Mouse (Mus musculus): ENCODE measurements around the gene Polr1c. TPM values are rescaled to one million over a fixed set of nuclear protein-coding genes. Genes with fewer than 3 reads are reported as not detected.

The Polr1c gene
- total RNA-seq, 1 experiment from 2014 or later: 39.4 TPM

- no peak for ATAC-seq (replicated peaks in 1 of 2; ENCODE audit: insufficient read depth in 1 of 2, low FRiP score in 2 of 2, low TSS enrichment in 1 of 2, low read depth in 1 of 2, poor library complexity in 2 of 2, severe bottlenecking in 2 of 2)
Observed at GRCm38 (mm10) chr17:46242274-46242673, 5.6 kb downstream of the Polr1c start.

DNA sequence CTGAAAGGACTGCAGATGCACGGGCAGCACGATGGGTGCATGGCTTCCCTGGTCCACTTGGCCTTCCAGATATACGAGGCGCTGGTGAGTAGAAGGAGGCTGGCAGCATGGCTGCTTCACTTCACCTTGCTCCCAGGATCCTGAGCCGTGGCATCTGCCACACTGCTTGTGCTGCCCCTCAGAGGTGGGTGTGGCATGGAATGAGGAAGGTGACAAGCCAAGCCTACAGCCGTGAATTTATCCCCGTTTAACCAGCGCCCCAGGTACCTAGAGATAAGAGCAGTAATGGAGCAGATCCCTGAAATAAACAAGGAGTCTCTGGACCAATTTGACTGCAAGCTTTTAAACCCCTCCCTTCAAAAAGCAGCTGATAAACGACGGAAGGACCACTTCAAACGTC is 6.4 kb downstream of the Polr1c start:
- no peak for ATAC-seq (replicated peaks in 1 of 2; ENCODE audit: insufficient read depth in 1 of 2, low FRiP score in 2 of 2, low TSS enrichment in 1 of 2, low read depth in 1 of 2, poor library complexity in 2 of 2, severe bottlenecking in 2 of 2)

DNA sequence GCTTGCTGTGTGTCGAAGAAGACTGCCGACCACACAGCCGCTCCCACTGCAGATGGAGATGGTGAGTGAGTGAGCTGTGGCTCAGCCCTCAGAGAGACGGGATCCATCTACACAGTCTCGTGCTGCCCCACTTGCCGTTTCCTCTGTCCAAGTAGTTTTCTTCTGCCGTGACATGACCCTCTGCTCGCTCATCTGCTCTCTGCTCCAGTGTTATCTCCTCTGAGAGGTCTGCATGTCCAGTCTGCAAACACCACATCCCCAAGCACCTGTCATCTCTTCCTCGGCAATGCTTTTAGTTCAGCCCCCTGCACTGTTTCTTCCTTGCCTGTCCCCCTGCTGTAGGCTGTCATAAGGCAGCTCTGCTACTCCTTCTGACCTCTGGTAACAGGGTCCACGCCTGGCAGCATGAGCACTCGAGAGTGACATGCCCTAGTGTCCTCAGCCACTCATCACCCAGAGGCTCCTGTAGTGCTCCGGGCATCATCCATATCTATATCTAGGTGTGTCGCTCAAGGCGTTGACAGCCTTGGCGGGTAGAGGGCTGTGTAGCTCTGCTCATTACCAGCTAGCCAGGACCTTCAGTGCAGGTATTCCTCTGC is 8.2 kb downstream of the Polr1c start:
- ATAC-seq (replicated peaks in 1 of 2; ENCODE audit: insufficient read depth in 1 of 2, low FRiP score in 2 of 2, low TSS enrichment in 1 of 2, low read depth in 1 of 2, poor library complexity in 2 of 2, severe bottlenecking in 2 of 2): no peak

DNA sequence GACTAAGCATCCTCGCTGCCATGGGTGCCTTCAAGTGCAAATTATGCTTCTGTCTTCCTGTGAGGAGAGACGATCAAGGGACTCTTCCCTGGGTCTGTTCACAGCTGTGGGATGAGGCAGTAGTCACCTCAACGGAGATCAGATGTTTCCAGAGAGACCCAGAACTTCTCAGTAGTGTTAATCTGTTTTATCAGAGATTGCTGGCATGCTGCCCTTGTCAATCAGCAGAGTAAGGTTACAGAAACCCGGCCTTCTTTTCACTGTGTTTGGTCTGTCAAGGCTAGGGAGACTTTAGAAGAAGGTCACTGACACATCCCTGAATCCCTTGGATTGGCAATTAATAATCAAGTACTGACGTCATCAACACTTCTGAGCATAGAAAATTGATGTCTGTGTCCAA is 10.4 kb downstream of the Polr1c start:
- no peak for ATAC-seq (replicated peaks in 1 of 2; ENCODE audit: insufficient read depth in 1 of 2, low FRiP score in 2 of 2, low TSS enrichment in 1 of 2, low read depth in 1 of 2, poor library complexity in 2 of 2, severe bottlenecking in 2 of 2)

GRCm38 (mm10) chr17:46237079-46237478 is 10.8 kb downstream of the Polr1c start:
- ATAC-seq (replicated peaks in 1 of 2; ENCODE audit: insufficient read depth in 1 of 2, low FRiP score in 2 of 2, low TSS enrichment in 1 of 2, low read depth in 1 of 2, poor library complexity in 2 of 2, severe bottlenecking in 2 of 2): no peak

DNA sequence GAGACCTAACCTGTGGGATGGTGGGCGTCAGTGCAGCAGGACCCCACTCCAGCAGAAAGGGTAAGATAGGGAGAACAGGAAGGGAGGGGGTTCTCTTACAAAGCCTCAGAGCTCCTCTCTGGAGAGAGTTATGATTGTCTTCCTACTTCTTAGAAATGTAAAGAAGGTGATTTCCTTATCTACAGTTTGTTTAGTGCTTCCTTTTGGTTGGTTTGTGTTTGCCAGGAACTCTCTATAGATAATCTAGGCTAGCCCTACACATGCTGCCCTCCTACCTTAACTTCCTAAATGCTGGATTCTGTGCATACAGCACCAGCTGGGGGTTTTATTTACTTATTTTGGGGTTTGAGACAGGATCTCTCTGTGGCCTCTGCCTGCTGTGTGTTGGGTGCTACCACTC is 11.8 kb downstream of the Polr1c start:
- ATAC-seq (replicated peaks in 1 of 2; ENCODE audit: insufficient read depth in 1 of 2, low FRiP score in 2 of 2, low TSS enrichment in 1 of 2, low read depth in 1 of 2, poor library complexity in 2 of 2, severe bottlenecking in 2 of 2): no peak

DNA sequence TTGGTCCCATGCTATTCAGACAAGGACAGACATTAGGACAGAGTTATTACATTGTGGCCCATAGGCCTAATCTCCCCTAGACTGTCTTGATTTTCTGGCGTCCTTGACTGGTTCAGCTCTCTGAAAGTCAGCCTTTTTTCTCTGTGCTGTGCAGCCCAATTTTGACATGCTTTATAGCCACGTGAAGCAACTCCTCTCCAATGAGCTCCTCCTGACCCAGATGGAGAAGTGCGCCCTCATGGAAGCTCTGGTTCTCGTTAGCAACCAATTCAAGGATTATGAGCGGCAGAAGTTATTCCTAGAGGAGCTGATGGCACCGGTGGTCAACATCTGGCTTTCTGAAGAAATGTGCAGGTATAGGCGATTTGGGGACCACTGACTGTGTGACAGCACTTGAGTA is 20.3 kb downstream of the Polr1c start:
- no peak for ATAC-seq (replicated peaks in 1 of 2; ENCODE audit: insufficient read depth in 1 of 2, low FRiP score in 2 of 2, low TSS enrichment in 1 of 2, low read depth in 1 of 2, poor library complexity in 2 of 2, severe bottlenecking in 2 of 2)

DNA sequence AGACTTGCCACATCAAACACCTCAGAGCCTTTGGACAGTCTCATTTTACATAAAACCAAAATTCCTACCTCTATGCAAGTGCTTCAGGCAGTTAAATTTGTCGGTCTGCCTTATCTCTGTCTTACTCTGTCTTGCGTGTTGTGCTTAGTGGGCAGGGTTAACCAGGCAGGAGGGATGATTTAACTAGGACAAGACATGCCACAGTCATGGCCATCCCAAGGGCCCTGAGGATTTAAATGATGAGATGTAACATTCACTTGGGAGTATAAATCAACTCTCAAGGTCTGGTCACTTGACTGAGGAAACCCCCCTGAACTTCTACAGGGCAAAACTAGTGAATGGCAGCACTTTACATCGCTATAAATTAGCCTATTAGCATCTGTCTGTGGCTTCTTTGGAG is 26.3 kb downstream of the Polr1c start:
- no peak for ATAC-seq (replicated peaks in 1 of 2; ENCODE audit: insufficient read depth in 1 of 2, low FRiP score in 2 of 2, low TSS enrichment in 1 of 2, low read depth in 1 of 2, poor library complexity in 2 of 2, severe bottlenecking in 2 of 2)

DNA sequence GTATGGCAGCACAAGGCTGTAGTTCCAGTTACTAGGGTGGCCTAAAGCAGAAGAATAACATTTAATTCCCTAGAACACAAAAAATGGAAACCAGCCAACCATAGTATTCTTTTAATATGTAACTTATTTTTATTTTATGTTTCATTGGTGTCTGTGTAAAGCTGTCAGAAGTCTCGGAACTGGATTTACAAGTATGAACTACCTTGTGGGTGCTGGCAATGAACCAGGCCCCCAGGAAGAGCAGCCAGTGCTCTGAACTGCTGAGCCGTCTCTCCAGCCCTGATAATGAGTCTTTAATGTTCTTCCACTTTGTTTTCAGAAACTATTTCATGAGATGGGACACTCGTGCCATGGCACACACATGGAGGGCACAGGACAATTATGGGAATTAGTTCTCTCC is 37.3 kb downstream of the Polr1c start:
- ATAC-seq (replicated peaks in 1 of 2; ENCODE audit: insufficient read depth in 1 of 2, low FRiP score in 2 of 2, low TSS enrichment in 1 of 2, low read depth in 1 of 2, poor library complexity in 2 of 2, severe bottlenecking in 2 of 2): no peak

- no peak for ATAC-seq (replicated peaks in 1 of 2; ENCODE audit: insufficient read depth in 1 of 2, low FRiP score in 2 of 2, low TSS enrichment in 1 of 2, low read depth in 1 of 2, poor library complexity in 2 of 2, severe bottlenecking in 2 of 2)
Observed at GRCm38 (mm10) chr17:46206676-46207075, 41.2 kb downstream of the Polr1c start.

GRCm38 (mm10) chr17:46203078-46203477 is 44.8 kb downstream of the Polr1c start:
- ATAC-seq (replicated peaks in 1 of 2; ENCODE audit: insufficient read depth in 1 of 2, low FRiP score in 2 of 2, low TSS enrichment in 1 of 2, low read depth in 1 of 2, poor library complexity in 2 of 2, severe bottlenecking in 2 of 2): 0 out of 4 replicates have a peak, but pooled peaks of 1 of the 2 experiments have one; percentile 5

- ATAC-seq (replicated peaks in 1 of 2; ENCODE audit: insufficient read depth in 1 of 2, low FRiP score in 2 of 2, low TSS enrichment in 1 of 2, low read depth in 1 of 2, poor library complexity in 2 of 2, severe bottlenecking in 2 of 2): peak; percentile 94 to 95
Observed at GRCm38 (mm10) chr17:46202421-46203071, 45.3 kb downstream of the Polr1c start, which contains the start of the genes Polh and Xpo5. TSS of gene Polh (minus strand) at chr17:46202645. TSS of gene Xpo5 (plus strand) at chr17:46202782.

GRCm38 (mm10) chr17:46201151-46201550 is 46.7 kb downstream of the Polr1c start:
- no peak for ATAC-seq (replicated peaks in 1 of 2; ENCODE audit: insufficient read depth in 1 of 2, low FRiP score in 2 of 2, low TSS enrichment in 1 of 2, low read depth in 1 of 2, poor library complexity in 2 of 2, severe bottlenecking in 2 of 2)

Other genes starting within 250 kb of the Polr1c start
- gene Vegfa, start 215.7 kb downstream of the Polr1c start, total RNA-seq (2017): 29.6 and 53.8 TPM in 2 replicates
- gene Mrps18a, start 137.1 kb downstream of the Polr1c start, total RNA-seq (2017): 32.8 and 34.5 TPM in 2 replicates
- gene Rsph9, start 103.8 kb downstream of the Polr1c start, total RNA-seq (2017): 2.1 and 2.7 TPM in 2 replicates
- gene Mad2l1bp, start 94.5 kb downstream of the Polr1c start, total RNA-seq (2017): 0.60 and 8.4 TPM in 2 replicates
- gene Gtpbp2, start 87.0 kb downstream of the Polr1c start, total RNA-seq (2017): 68.1 and 72.0 TPM in 2 replicates
- 18.2 and 24.1 TPM in 2 replicates for gene Polh, start 45.4 kb downstream of the Polr1c start, total RNA-seq (2017)
- gene Xpo5, start 45.3 kb downstream of the Polr1c start, total RNA-seq (2017): 52.8 and 57.3 TPM in 2 replicates
- gene Yipf3, start within 50 bp of the Polr1c start, total RNA-seq (2017): 29.2 and 56.5 TPM in 2 replicates
- gene Lrrc73, start 5.5 kb upstream of the Polr1c start, total RNA-seq (2017): 0.25 TPM in 1 of 2 replicates, not detected in the other
- 9.6 and 30.5 TPM in 2 replicates for gene Tjap1, start 35.0 kb upstream of the Polr1c start, total RNA-seq (2017)
- not detected in 2 replicates for gene Dlk2, start 49.4 kb upstream of the Polr1c start, total RNA-seq (2017)
- gene Abcc10, start 80.3 kb upstream of the Polr1c start, total RNA-seq (2017): 1.3 and 2.2 TPM in 2 replicates
- gene Zfp318, start 135.7 kb upstream of the Polr1c start, total RNA-seq (2017): 25.3 and 64.6 TPM in 2 replicates
- gene Crip3, start 180.9 kb upstream of the Polr1c start, total RNA-seq (2017): not detected in 2 replicates
- gene Slc22a7, start 190.4 kb upstream of the Polr1c start, total RNA-seq (2017): not detected in 2 replicates
- 0.05 and 0.69 TPM in 2 replicates for gene Ttbk1, start 239.6 kb upstream of the Polr1c start, total RNA-seq (2017)
- gene Dnph1, start 248.7 kb upstream of the Polr1c start, total RNA-seq (2017): 11.1 and 21.0 TPM in 2 replicates